Mouse (Mus musculus): ENCODE measurements around the gene Cnih4.

Gene Cnih4

DNA sequence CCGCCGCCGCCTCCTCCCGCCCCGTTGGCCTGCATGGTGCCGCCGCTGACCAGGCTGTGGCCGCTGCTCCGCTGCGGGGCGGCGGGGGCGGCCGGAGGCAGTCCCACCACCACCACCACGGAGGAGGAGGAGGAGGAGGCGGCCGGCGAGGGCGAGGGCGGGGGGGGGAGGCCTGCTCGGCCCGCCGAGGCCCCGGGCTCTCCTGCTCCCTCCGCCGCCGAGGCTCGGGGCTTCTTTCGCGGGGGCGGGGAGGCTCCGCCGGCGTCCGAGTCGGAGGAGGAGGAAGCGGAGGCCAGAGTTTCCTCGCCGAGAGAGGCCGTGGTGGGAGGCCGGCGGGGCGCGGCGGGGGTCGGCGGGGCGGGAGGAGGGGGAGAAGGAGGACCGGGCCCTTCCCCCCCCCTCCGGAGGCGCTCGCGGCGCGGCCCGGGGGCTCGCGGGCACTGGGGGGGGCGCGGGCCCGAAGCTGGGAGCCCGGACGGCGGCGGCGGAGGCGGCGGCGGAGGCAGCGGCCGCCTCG, 67.0 kb downstream of the Cnih4 start:
- DNase-seq (ENCODE audit: low spot score in 2 of 2) = peak in 1 of 2 experiments; percentile 10

- peak; percentile 64 to 85 for DNase-seq (ENCODE audit: low spot score in 2 of 2)
These were observed 67.6 kb downstream of the Cnih4 start, which contains the start of gene Wdr26 for GRCm38 (mm10) chr1:181211920-181212633. TSS of gene Wdr26 (minus strand) at chr1:181212001.

DNA sequence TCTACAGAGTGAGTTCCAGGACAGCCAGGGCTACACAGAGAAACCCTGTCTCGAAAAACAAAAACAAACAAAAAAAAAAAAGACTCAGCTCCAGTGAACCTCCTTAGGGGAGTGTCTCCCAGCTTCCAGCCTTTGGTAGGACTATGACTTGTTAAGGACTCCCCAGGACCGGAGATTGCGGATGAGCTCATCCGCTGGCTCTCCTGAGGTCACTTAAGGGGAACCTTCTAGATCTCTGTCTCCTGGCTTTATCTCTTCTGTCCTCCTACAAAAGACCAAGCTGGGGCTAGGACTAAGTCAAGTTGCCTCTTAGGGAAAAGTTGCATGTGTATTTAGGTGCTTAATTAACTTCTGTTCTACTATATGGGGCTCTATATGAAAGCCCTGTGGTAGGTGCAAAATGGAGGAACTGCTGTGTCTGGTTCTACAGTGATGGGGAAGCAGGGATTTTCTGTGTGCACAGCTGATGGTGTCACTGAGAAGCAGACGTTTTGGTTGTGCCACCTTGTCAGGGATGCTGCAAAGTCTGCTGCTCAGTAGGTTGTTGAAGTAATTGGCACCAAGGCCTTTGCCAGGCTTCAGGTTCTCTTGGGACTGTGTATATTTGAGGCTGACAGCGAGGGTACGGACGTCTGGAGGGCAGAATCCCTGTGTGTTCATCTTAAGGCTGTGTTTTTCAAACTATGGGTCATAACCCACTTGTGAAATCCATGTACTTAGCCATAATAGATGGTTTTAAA, 70.0 kb downstream of the Cnih4 start:
- no peak for DNase-seq (ENCODE audit: low spot score in 2 of 2)

- DNase-seq (ENCODE audit: low spot score in 2 of 2) = no peak
These were observed 71.8 kb downstream of the Cnih4 start for GRCm38 (mm10) chr1:181216315-181216714.

All from left cerebral cortex, adult 9 months (tissue).